9 mouse cellular contexts compared by ENCODE assay signal in genomic region chr10:40309884-40310635, GRCm38 (mm10). TPM values are rescaled to one million over a fixed set of nuclear protein-coding genes. Genes with fewer than 3 reads are reported as not detected.
DNase-seq lines count a peak whose midpoint lies in the region; ATAC-seq and TF ChIP-seq lines count a peak whose summit lies in the region.
"Had no signal": no experiment of that assay in that cellular context is flagged by ENCODE, and none has a peak within 500 bp of the region (broad histone marks: within the 10 kb centered on the region; RNA-seq: fewer than 3 reads in every experiment).

No protein-coding gene starts in this region.

- WGBS in forebrain, embryonic 11.5 days: 54% methylated on average over 6 of the region's 6 CpGs
- 53% methylated on average over 6 of the region's 6 CpGs for WGBS in forebrain, embryonic 14.5 days
- WGBS in neural tube, embryonic 15.5 days: 65% methylated on average over 6 of the region's 6 CpGs
- WGBS in forebrain, embryonic 16.5 days: 59% methylated on average over 6 of the region's 6 CpGs

- no peak overlapping the region for H3K4me3 ChIP-seq in forebrain, embryonic 11.5 days (ENCODE audit: low read depth, low read length)
- H3K4me3 ChIP-seq in forebrain, embryonic 14.5 days (ENCODE audit: low read depth, low read length): no peak overlapping the region
- H3K4me3 ChIP-seq in MEL (ENCODE audit: control insufficient read depth in 1 of 2, insufficient read depth in 1 of 2, low read depth in 2 of 2, low read length in 2 of 2): peak overlapping the region; percentile 44 to 55
- H3K4me3 ChIP-seq in neural tube, embryonic 15.5 days (replicated peaks): no peak overlapping the region
- H3K4me3 ChIP-seq in forebrain, embryonic 16.5 days (replicated peaks; ENCODE audit: low read length): no peak overlapping the region

- H3K9me3 ChIP-seq in forebrain, embryonic 11.5 days (ENCODE audit: control insufficient read depth, low read length): no peaks in the 10 kb centered on the region
- no peaks in the 10 kb centered on the region for H3K9me3 ChIP-seq in forebrain, embryonic 14.5 days (replicated peaks; ENCODE audit: control insufficient read depth, low read length)
- no peaks in the 10 kb centered on the region for H3K9me3 ChIP-seq in MEL (replicated peaks; ENCODE audit: insufficient read depth, low read length)
- no peaks in the 10 kb centered on the region for H3K9me3 ChIP-seq in neural tube, embryonic 15.5 days (replicated peaks)
- H3K9me3 ChIP-seq in forebrain, embryonic 16.5 days (ENCODE audit: control insufficient read depth, low read length): no peaks in the 10 kb centered on the region

- TF ChIP-seq EP300 in MEL (IDR thresholded peaks at IDR 0.05; ENCODE audit: low read depth in 1 of 2, low read length in 2 of 2): peak; percentile 24 to 31; a peak in 2 of 4 replicates

- H3K4me2 ChIP-seq in forebrain, embryonic 11.5 days (ENCODE audit: low read depth, low read length, severe bottlenecking): no peak overlapping the region
- no peak overlapping the region for H3K4me2 ChIP-seq in forebrain, embryonic 14.5 days (ENCODE audit: low read length)
- no peak overlapping the region for H3K4me2 ChIP-seq in neural tube, embryonic 15.5 days
- H3K4me2 ChIP-seq in forebrain, embryonic 16.5 days (ENCODE audit: low read length): no peak overlapping the region

- no peaks in the 10 kb centered on the region for H3K27me3 ChIP-seq in forebrain, embryonic 11.5 days (ENCODE audit: control insufficient read depth, insufficient read depth, low read length)
- no peaks in the 10 kb centered on the region for H3K27me3 ChIP-seq in forebrain, embryonic 14.5 days (replicated peaks; ENCODE audit: control insufficient read depth, insufficient read depth, low read length)
- no peaks in the 10 kb centered on the region for H3K27me3 ChIP-seq in MEL (ENCODE audit: control insufficient read depth in 1 of 2, insufficient read depth in 2 of 2, low read length in 2 of 2)
- no peaks in the 10 kb centered on the region for H3K27me3 ChIP-seq in neural tube, embryonic 15.5 days (replicated peaks)
- no peaks in the 10 kb centered on the region for H3K27me3 ChIP-seq in forebrain, embryonic 16.5 days (replicated peaks; ENCODE audit: control insufficient read depth, insufficient read depth, low read length)

- no peaks in the 10 kb centered on the region for H3K36me3 ChIP-seq in forebrain, embryonic 11.5 days (ENCODE audit: control insufficient read depth, insufficient read depth, low read length)
- no peaks in the 10 kb centered on the region for H3K36me3 ChIP-seq in forebrain, embryonic 14.5 days (ENCODE audit: control insufficient read depth, insufficient read depth, low read length)
- H3K36me3 ChIP-seq in MEL (ENCODE audit: control insufficient read depth in 1 of 2, insufficient read depth in 2 of 2, low read length in 2 of 2): peaks cover 0 to 7% of the 10 kb centered on the region in 2 experiments; a peak in 2 of 4 replicates
- H3K36me3 ChIP-seq in neural tube, embryonic 15.5 days: no peaks in the 10 kb centered on the region
- no peaks in the 10 kb centered on the region for H3K36me3 ChIP-seq in forebrain, embryonic 16.5 days (ENCODE audit: control insufficient read depth, insufficient read depth)

- H3K79me2 ChIP-seq in MEL (ENCODE audit: control insufficient read depth, insufficient read depth, low read length, poor library complexity): no peaks in the 10 kb centered on the region

- DNase-seq in forebrain, embryonic 11.5 days (ENCODE audit: low spot score): peak; percentile 60
- DNase-seq in forebrain, embryonic 14.5 days (ENCODE audit: low spot score): no peak
- DNase-seq in MEL (ENCODE audit: low read depth, low spot score): peak; percentile 98
- peak; percentile 92 for DNase-seq in liver
- DNase-seq in spleen, postnatal 14 days (ENCODE audit: low spot score in 2 of 2): peak; percentile 33 to 57
- DNase-seq in gastrocnemius, postnatal 25 days: no peak
- DNase-seq: gastrocnemius, postnatal 14 days had no signal

- TF ChIP-seq POLR2A in MEL (IDR thresholded peaks at IDR 0.05; ENCODE audit: control insufficient read depth in 1 of 2, insufficient read depth in 1 of 2, low read depth in 1 of 2, low read length in 2 of 2, poor library complexity in 1 of 2): peak in 1 of 2 experiments; percentile 42; a peak in 2 of 4 replicates

- H3K4me1 ChIP-seq in forebrain, embryonic 11.5 days (replicated peaks; ENCODE audit: control insufficient read depth, insufficient read depth, low read length): no peaks in the 10 kb centered on the region
- H3K4me1 ChIP-seq in forebrain, embryonic 14.5 days (ENCODE audit: control insufficient read depth, insufficient read depth, low read length): no peaks in the 10 kb centered on the region
- H3K4me1 ChIP-seq in MEL (ENCODE audit: control insufficient read depth in 1 of 2, insufficient read depth in 2 of 2, low read length in 2 of 2): peaks cover 0 to 5% of the 10 kb centered on the region in 2 experiments; a peak in 1 of 4 replicates
- no peaks in the 10 kb centered on the region for H3K4me1 ChIP-seq in neural tube, embryonic 15.5 days
- H3K4me1 ChIP-seq in forebrain, embryonic 16.5 days (replicated peaks; ENCODE audit: control insufficient read depth, insufficient read depth, low read length): no peaks in the 10 kb centered on the region

- H3K9ac ChIP-seq in forebrain, embryonic 11.5 days (ENCODE audit: low read length): no peak overlapping the region
- H3K9ac ChIP-seq in forebrain, embryonic 14.5 days (ENCODE audit: low read length): no peak overlapping the region
- peak overlapping the region; percentile 56 for H3K9ac ChIP-seq in MEL (ENCODE audit: control insufficient read depth, low read depth, low read length, poor library complexity, severe bottlenecking)
- no peak overlapping the region for H3K9ac ChIP-seq in neural tube, embryonic 15.5 days (replicated peaks)
- no peak overlapping the region for H3K9ac ChIP-seq in forebrain, embryonic 16.5 days (replicated peaks; ENCODE audit: low read depth, low read length)

- no peak for TF ChIP-seq CTCF in MEL (IDR thresholded peaks at IDR 0.05 in 2 of 3, conservative IDR thresholded peaks at IDR 0.05 in 1 of 3; ENCODE audit: control insufficient read depth in 1 of 3, insufficient read depth in 1 of 3, low read depth in 2 of 3, low read length in 3 of 3, poor library complexity in 1 of 3, severe bottlenecking in 1 of 3)

- no peak overlapping the region for H3K27ac ChIP-seq in forebrain, embryonic 11.5 days (ENCODE audit: low read depth, low read length)
- no peak overlapping the region for H3K27ac ChIP-seq in forebrain, embryonic 14.5 days (ENCODE audit: low read depth, low read length)
- peak overlapping the region; percentile 92 for H3K27ac ChIP-seq in MEL (ENCODE audit: control insufficient read depth, low read depth, low read length)
- no peak overlapping the region for H3K27ac ChIP-seq in neural tube, embryonic 15.5 days (replicated peaks)
- no peak overlapping the region for H3K27ac ChIP-seq in forebrain, embryonic 16.5 days (ENCODE audit: low read length)

- no peak for TF ChIP-seq RAD21 in MEL (IDR thresholded peaks at IDR 0.05; ENCODE audit: low read depth, low read length)

- ATAC-seq in forebrain, embryonic 11.5 days (replicated peaks; ENCODE audit: low FRiP score): no peak
- ATAC-seq in forebrain, embryonic 14.5 days: no peak
- ATAC-seq in neural tube, embryonic 15.5 days (ENCODE audit: low FRiP score): no peak
- ATAC-seq in forebrain, embryonic 16.5 days: no peak

TF ChIP-seq in MEL, 35 proteins besides CTCF, POLR2A, EP300 and RAD21 (continues in another document):
- TF ChIP-seq TBP (IDR thresholded peaks at IDR 0.05; ENCODE audit: low read depth, low read length) (peak; percentile 54), CHD2 (IDR thresholded peaks at IDR 0.05; ENCODE audit: low read length) (no peak), GABPA (IDR thresholded peaks at IDR 0.05; ENCODE audit: low read depth, low read length) (no peak), E2F4 (IDR thresholded peaks at IDR 0.05; ENCODE audit: borderline replicate concordance, low read depth, low read length) (no peak), MYB (IDR thresholded peaks at IDR 0.05; ENCODE audit: low read depth, low read length) (no peak), UBTF (IDR thresholded peaks at IDR 0.05; ENCODE audit: borderline replicate concordance, insufficient read depth, low read depth, low read length) (no peak)

RNA-seq across cellular contexts. Expression of gene Amd1, which starts 8.1 kb away (rescaled TPM):
- polyA plus RNA-seq in forebrain, embryonic 11.5 days (2014; fragmentation: Nextera tagmentation; extraction: Ambion mirVana): 94.8 and 108 TPM in 2 replicates
- 50.7 and 69.4 TPM in 2 replicates for polyA plus RNA-seq in forebrain, embryonic 14.5 days (2014; fragmentation: Nextera tagmentation; extraction: Ambion mirVana)
- total RNA-seq in MEL (2012; rRNA removed): 84.7 and 102 TPM in 2 replicates
- 10 to 100 TPM in 1 of 2 experiments, not detected in 1; 81.2 TPM for polyA plus RNA-seq in MEL (2012; ENCODE audit: insufficient read depth in 1 of 2, insufficient read length in 2 of 2, low read depth in 1 of 2, low replicate concordance in 2 of 2, missing spikeins in 1 of 2)
- polyA plus RNA-seq in neural tube, embryonic 15.5 days (2015; fragmentation: Nextera tagmentation; extraction: Ambion mirVana): 41.2 and 43.9 TPM in 2 replicates
- polyA plus RNA-seq in forebrain, embryonic 16.5 days (2015; fragmentation: Nextera tagmentation; extraction: Ambion mirVana): 46.3 and 47.0 TPM in 2 replicates
- 100 to 1,000 TPM in 1 of 2 experiments, 10 to 100 TPM in 1; 51.9 to 108 TPM for total RNA-seq in gastrocnemius, postnatal 25 days (2021)

RNA-seq across cellular contexts. Expression of gene Cdk19, which starts 29.3 kb away (rescaled TPM):
- polyA plus RNA-seq in forebrain, embryonic 11.5 days (2014; fragmentation: Nextera tagmentation; extraction: Ambion mirVana): 8.0 and 9.4 TPM in 2 replicates
- polyA plus RNA-seq in forebrain, embryonic 14.5 days (2014; fragmentation: Nextera tagmentation; extraction: Ambion mirVana): 16.4 and 16.6 TPM in 2 replicates
- 2.8 and 4.8 TPM in 2 replicates for total RNA-seq in MEL (2012; rRNA removed)
- polyA plus RNA-seq in MEL (2012; ENCODE audit: insufficient read depth in 1 of 2, insufficient read length in 2 of 2, low read depth in 1 of 2, low replicate concordance in 2 of 2, missing spikeins in 1 of 2): 1 to 10 TPM in 1 of 2 experiments, not detected in 1; 8.2 TPM
- polyA plus RNA-seq in neural tube, embryonic 15.5 days (2015; fragmentation: Nextera tagmentation; extraction: Ambion mirVana): 9.7 and 9.9 TPM in 2 replicates
- 19.6 and 23.9 TPM in 2 replicates for polyA plus RNA-seq in forebrain, embryonic 16.5 days (2015; fragmentation: Nextera tagmentation; extraction: Ambion mirVana)
- 1 to 10 TPM; 4.8 to 6.8 TPM for total RNA-seq in gastrocnemius, postnatal 25 days (2021)

RNA-seq across cellular contexts. Expression of gene Gtf3c6, which starts 52.2 kb away (rescaled TPM):
- 139 and 146 TPM in 2 replicates for polyA plus RNA-seq in forebrain, embryonic 11.5 days (2014; fragmentation: Nextera tagmentation; extraction: Ambion mirVana)
- polyA plus RNA-seq in forebrain, embryonic 14.5 days (2014; fragmentation: Nextera tagmentation; extraction: Ambion mirVana): 78.0 and 79.9 TPM in 2 replicates
- 41.6 and 42.0 TPM in 2 replicates for total RNA-seq in MEL (2012; rRNA removed)
- 10 to 100 TPM in 1 of 2 experiments, not detected in 1; 56.6 TPM for polyA plus RNA-seq in MEL (2012; ENCODE audit: insufficient read depth in 1 of 2, insufficient read length in 2 of 2, low read depth in 1 of 2, low replicate concordance in 2 of 2, missing spikeins in 1 of 2)
- polyA plus RNA-seq in neural tube, embryonic 15.5 days (2015; fragmentation: Nextera tagmentation; extraction: Ambion mirVana): 74.0 and 75.2 TPM in 2 replicates
- polyA plus RNA-seq in forebrain, embryonic 16.5 days (2015; fragmentation: Nextera tagmentation; extraction: Ambion mirVana): 85.4 and 88.5 TPM in 2 replicates
- 10 to 100 TPM; 19.2 to 19.5 TPM for total RNA-seq in gastrocnemius, postnatal 25 days (2021)

Comparison
In these comparisons a context has a peak if more than half of its experiments do, and no peak if none do; other contexts are left out.
1. DNase-seq: peak in forebrain, embryonic 11.5 days (single experiment), MEL (single experiment), liver (single experiment) and spleen, postnatal 14 days (2 of 2); none in forebrain, embryonic 14.5 days (single experiment) and gastrocnemius, postnatal 25 days (single experiment).
2. H3K4me3 ChIP-seq: peak in MEL (2 of 2); none in forebrain, embryonic 11.5 days (single experiment), forebrain, embryonic 14.5 days (single experiment), neural tube, embryonic 15.5 days (single experiment) and forebrain, embryonic 16.5 days (single experiment).